Mouse (Mus musculus) gastrocnemius, postnatal 4 days (tissue): ENCODE data around the gene E2f2. TPM values are rescaled to one million over a fixed set of nuclear protein-coding genes. Genes with fewer than 3 reads are reported as not detected.

Source experiments
- DNase-seq, 2 experiments: peaks; one replicate each; pipeline ENCODE4 v3.0.0; 2021 to 2022; ENCODE audit warnings: low spot score in 2 of 2, mixed read lengths in 2 of 2
- total RNA-seq, 2 experiments: library from RNA; stranded (reverse); gene quantifications; 2 replicates each; pipeline ENCODE4 v1.2.3; 2021

E2f2 gene
- total RNA-seq, 2 experiments from 2014 or later = 18.4 to 19.4 TPM

DNA sequence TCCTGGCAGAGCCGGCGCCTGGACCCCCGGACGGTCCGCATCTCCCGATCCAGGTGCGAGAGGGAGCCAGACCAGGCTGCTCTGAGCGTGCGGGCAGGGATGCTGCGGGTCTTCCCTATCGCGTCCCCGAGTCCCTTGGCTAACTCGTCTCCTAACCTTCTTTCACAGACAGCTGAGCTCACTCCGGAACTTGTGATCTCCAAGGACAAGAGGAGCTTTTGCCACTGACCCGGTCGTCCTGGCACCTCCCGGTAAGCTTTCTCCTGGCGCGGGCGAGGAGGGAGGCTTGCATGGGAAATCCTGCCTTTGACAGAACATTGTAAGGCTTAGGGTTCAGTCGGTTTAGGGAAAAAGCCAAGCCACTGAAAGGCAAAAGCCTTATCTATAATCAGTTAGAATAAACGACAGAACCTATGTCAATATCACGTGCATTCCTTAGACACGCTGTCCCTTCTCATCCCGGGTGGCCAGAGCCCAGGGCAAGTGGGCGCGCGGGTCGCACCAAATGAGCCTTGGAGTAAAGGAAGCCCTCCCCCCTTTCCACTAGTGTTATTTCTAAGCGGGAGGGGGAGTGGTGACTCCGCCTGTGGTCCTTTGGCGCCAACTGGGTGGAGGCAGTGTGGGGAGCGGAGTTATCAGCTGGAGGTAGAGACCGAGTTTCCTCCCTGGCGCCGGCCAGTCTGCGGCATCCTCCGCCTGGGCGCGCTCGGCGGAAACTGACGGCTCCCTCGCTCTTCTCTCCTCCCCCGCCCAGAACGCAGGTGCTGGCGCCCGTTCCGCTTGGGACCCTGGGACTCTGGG is 27.9 kb upstream of the E2f2 start:
- DNase-seq = peak in 1 of 2 experiments; percentile 74

DNA sequence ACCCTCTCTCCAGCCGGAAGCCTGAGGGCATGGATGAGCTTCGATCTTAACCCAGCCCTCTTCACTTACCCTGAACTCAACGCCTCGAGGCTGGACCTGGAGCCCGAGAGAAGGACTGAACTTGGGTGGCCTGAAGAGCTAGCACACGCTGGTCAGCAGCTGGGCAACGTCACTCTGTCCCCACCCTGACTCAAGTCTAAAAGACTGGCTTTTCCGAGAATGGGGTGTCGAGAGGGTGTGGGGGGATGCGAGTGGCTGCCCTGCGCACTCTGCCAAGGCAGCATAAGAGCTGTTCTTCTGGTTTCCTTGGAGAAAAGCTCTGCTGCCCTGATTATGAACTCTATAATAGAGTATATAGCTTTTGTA is 27.3 kb upstream of the E2f2 start:
- no peak for DNase-seq

DNA sequence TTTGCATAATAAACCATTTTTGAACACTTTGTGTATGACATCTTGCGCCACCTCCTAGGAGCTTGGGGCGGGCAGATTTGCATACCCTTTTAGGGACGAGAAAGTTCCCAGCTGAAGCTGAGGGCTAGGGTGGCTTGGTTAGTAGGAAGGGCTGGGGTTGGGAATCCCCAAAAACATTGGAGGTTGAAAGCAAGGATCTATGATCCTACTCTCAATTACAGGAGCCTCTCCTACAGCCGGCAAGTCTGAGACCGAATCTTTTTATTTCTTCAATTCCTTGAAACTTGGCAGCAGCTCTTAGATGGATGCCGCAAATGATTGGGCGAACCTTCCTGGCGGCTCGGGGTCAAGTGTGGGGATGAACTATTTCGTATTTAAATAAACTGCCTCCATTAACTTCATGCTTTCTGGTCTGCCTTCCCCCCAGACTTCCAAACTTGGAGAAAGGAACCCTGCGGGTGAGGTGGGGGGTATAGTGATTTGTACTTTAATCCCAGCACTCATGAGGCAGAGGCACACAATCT is 26.8 kb upstream of the E2f2 start:
- no peak for DNase-seq

DNA sequence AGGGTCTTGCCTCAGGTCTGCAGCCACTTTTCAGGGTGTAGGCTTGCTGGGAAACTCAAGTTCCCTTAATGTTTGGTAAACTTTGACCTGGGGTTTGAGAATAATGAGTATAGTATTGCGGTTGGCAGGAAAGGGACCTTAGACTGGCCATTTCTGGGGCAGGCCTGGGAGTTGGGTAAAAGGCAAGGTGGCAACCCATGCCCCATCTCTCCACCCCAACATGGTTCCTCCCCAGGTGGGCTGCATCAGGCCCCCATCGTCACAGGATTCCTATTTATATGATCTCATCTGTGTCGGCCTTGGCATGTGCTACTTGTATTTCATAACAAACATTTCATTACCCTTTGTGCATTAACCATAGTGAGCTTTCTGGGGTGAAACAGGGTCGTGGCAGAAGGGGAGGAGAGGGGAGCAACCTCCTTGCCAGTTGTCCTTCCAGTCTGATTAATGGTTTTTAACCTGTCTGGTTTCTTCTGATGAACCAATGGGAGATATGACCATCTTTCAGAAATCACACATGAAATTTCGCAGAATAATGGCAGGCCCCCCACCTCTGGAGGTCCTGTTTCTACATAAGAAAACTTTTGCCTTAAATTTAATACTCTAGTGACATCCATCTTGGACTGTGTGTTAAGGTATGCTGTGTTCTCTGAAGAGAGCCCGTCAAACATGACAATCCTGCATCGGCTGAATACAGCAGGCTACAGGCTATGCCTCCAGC is 26.0 kb upstream of the E2f2 start:
- DNase-seq = no peak

DNA sequence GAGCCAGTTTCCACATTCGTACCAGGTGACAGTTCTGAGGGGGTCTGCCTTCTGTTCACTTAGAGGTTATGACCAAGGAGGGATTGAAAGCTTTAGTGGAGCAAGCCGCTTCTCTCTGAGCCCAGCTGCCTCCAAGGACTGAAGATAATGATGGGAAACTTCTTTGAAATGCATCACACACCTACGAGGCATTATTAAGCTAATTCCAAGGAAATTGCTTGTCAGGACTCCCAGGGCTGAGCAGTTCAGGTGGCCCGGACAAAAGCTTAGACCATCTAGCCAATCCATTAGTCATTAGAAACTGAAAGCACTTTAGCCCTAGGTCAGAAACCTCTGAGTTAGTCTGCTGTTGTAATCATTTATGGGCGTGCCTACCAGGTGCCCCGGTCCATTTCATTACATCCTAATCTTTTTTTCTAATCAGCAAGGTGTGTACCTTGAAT is 25.5 kb upstream of the E2f2 start:
- DNase-seq = no peak

DNA sequence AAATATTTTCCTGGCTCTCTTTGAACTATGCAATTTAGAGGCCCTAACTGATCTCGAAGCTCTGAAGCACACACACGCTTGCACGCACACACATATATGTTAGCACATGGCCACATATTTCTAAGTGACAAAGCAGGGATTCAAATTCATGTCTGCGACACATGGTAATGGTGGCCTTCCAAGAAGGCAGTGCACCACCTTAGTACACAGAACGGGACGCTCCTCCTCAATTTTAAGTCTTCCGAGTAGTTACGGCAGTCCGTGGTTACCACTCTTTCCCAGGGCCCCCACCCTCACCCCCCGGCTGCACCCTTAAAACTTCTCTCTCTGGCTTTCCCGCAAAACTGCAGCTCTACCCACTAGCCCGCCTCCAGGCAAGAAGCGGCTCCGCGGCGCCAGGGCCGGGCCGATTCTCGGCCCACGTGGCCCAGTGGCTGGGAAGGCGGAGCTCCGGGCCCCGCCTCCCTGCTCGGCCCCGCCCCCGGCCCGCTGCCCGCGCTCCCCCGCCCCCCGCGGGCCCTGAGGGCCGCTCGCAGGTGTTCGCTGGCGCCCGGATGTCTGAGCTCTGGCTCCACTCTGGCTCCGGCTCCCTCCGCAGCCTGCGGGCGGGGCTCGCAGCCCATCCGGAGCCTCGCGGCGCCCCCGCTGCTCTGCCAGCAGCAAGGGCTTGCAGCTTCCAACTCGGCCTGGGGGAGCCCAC is 24.6 kb upstream of the E2f2 start:
- DNase-seq = peak; percentile 85 to 86

DNA sequence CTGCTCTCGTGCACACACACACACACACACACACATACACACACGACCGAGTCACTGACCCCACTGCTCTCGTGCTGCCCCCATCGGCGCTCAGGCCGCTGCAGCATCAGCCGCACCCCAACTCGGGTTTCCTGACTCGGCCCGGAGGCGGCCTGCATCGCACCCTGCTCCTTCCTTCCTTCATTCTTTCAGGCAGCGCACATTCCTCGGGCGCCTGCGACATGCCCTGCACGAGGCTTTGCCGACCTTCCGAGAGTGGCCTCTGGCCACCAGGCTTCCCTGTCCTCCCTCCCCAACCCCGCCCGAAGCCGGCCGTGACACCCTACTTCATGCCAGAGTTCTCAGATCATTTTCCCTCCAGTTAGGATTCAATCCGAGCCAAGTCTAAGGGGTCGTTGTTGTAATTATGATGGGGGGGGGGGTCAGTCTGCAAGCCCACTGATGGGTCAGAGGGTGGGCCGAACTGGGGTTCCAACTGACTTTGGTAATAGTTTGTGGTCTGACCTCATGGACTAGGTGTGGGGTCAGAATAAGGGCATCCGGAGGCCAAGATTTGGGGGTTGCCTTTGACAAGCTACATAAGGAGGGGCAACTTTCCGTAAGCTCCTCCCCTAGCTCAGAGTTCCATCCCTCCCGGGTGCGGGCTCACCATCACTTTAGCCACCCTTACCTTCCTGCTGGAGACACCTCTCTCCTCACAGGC is 23.7 kb upstream of the E2f2 start:
- DNase-seq = peak in 1 of 2 experiments; percentile 65

DNA sequence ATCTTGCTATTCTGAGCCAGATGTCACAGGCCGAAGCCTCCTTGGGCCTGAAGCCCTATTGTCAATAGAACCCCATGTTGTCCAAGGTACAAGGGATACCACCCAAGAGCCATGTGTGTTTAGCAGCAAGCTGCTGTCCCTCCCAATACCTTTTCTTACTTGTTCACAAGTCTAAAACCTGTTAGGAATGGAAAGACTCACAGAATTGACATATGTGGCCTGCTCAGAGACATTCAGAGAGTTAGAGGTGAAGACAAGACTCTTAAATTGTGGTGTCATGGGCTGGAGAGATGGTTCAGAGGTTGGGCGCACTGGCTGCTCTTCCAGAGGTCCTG is 23.2 kb upstream of the E2f2 start:
- no peak for DNase-seq

DNA sequence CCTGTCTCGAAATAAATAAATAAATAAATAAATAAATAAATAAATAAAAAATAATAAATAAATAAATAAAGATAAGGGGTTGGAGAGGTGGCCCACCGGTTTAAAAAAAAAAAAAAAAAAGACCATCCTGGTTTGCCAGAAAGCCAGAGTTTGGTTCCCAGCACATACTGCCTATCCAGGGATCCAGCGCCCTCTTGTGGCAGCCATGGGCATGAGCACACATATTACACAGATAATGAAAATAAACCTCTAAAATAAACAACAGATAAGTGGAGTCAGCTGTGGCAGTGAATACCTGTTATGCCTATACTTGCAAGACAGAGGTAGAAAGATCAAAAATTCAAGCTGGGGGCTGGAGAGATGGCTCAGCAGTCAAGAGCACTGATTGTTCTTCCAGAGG is 22.5 kb upstream of the E2f2 start:
- DNase-seq = peak in 1 of 2 experiments; percentile 59

DNA sequence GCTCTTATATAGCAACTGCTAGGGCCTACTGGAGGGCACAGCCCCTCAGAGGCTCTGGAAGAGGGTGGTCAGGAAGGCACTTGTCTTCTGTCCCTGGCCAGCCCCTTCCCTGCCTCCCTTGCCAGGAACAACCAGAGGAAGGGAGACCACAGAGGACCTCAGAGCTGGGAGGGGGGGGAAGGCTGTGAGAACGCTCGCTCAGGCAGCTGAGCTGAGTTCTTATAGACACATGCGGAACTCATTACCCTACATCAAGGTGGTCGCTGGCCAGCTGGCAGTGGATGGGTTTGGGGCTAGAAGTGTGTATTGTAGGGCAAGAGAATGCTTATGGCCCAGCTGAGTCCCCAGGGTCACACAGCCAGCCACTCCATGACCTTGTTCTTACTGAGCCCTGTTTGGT is 21.6 kb upstream of the E2f2 start:
- DNase-seq = no peak

DNA sequence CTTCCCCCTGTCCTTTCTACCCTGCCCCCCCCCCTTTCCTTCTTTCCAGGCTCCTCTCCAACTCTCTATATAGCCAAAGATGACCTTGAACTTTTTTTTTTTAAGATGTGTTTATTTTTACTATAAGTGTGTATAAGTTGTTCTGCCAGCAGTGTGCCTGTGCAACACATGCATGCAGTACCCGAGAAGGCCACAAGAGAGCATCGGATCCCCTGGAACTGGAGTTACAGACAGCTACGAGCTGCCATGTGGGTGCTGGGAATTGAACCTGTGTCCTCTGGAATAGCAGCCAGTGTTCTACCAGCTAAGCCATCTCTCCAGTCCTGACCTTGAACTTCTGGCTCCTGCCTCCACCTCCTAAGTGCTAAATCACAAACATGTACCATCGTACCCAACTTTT is 19.4 kb upstream of the E2f2 start:
- no peak for DNase-seq

DNA sequence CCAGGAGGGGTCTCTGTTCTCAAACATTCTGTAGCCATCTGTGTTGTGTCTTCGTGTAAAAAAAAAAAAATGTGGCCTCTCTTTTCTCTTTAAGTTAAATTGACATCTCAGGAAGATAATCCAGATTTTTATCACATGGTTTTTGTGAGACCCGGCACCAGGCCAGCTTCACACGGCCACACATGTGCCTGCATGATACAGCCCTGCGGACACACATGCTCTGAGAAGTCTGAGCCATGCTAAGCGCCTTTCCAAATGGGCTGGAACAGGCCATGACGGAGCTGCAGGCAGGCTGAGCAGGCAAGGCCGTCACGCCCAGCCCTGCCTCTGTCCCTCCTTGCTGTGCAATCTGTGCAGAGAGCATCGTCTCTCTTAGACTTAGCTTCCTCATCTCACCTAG is 17.7 kb upstream of the E2f2 start:
- DNase-seq = no peak

DNA sequence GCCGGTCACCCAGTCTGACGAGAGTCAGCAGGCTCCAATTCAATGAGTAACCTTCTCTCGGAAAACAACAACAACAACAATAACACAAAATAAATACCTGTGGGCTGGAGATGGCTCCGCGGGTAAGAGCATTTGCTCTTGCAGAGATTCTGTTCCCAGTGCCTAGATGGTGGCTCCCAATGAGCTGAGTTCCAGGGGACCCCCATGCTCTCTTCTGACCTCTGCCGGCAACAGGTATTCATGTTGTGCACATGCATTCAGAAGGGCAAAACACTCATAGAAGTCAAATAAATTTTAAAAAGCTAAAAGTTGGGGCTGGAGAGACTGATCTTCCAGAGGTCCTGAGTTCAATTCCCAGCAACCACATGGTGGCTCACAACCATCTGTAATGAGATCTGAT is 13.7 kb upstream of the E2f2 start:
- DNase-seq = no peak

DNA sequence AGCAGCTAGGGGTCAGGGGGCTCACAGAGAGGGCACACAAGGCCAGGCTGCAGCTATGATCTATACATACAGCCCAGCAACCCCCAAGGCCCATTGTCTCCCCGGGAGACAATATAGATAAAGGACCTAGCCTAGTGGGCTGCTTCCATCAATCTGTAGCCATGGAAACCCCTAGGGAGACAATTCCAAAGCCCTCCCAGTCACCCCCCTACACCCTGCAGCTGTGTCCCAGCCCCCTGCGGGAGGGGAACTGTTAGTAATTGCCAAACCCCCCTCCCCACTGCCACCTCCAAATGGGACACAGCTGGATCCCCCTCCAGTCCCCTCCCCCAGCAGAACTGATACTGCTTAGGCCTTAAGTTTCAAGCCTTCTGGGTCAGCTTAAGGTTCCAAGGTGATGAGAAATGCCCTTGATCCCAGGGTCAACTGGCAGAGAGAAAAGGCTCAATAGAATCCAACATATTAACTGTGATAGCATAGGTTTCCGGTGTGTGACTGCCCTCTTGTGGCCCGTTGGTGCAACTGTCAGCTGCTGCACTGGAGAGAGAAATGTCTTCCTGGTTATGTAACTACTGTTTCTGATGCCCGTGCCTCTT is 12.3 kb upstream of the E2f2 start:
- DNase-seq = peak in 1 of 2 experiments; percentile 67

DNA sequence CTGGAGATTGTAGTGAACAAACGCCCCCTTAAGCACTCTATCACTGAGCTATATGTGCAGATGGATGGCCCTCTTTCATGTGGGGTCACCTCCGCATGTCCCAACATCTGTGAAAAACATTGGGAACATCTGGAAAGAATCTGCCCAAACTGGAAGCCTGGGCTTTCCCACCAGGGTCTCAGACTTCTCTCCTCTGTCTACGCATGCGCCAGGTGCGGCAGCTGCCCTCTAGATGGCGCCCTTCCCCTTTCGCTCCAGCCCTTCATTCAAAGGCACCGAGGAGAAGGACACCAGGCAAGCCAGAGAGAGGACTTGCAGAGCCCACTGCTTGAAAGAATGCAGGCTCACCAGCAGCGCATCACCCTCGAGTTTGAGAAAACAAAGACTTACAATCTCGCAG is 8.7 kb upstream of the E2f2 start:
- DNase-seq = peak; percentile 88

DNA sequence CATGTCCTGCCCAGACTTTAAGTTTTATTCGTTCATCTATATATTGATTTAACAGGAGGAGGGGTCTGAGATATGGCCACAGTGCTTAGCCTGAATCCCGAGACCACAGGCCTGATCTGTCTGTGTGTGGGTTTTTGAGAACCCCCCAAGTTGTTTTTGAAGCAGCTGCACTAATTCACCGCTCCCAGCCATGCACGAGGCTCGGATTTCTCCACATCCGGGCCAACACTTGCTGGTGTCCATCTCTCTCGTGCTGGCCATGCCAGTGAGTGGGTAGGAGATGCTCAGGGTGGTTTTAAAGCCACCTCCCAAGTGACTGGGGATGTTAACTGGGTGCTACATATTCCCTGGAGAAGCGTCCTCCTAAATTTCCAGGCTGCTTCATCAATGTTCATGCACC is 7.2 kb upstream of the E2f2 start:
- DNase-seq = peak in 1 of 2 experiments; percentile 60

DNA sequence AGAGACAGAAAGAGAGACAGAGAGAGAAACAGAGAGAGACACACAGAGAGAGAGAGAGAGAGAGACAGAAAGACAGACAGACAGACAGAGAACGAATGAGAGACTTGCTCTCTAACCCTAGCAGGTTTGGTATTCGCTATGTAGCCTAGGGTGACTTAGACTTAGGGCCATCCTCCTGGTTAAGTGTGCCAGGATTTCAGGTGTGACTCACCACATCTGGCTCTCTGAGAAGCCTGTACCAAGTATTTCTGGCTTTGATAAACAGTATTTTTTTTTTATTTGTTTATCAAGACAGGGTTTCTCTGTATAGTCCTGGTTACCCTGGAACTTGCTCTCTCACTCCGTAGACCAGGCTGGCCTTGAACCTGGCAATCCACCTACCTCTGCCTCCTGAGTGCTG is 4.5 kb upstream of the E2f2 start:
- no peak for DNase-seq

DNA sequence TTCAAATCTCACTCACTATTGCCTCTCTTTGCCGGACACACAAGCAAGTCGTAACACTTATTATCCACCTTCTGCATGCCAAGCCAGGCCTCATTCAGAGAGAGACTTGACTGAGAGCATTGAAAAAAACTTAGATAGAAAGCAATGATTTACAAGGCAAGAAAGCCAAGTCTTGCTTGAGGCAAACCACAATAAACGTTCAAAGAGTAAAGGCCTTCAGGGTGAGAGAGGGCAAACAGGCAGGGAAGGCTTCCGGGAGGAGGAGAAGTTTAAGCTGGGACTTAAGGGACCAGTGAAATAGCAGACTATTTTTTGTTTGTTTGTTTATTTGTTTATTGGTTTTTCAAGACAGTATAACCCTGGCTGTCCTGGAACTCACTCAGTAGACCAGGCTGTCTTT is 1.8 kb upstream of the E2f2 start:
- no peak for DNase-seq

DNA sequence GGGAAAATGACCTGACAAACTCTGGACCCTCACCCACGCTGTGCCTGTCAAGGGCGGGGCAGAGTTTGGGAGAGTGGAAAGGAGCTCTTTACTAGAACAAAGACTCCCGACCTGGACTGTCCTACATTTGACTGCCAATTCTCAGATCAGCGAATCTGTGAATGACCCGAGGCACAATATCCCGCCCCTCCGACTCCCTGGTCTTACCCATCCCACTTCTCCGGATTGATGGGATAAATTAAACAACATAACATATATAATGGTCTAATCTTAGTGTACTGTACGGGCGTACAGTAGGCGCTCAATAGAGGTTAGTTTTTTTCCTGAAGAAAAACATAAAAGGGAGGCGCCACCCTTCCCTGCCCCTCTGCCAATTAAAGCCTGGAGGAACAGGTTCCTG is 739 bp upstream of the E2f2 start:
- DNase-seq = no peak

DNA sequence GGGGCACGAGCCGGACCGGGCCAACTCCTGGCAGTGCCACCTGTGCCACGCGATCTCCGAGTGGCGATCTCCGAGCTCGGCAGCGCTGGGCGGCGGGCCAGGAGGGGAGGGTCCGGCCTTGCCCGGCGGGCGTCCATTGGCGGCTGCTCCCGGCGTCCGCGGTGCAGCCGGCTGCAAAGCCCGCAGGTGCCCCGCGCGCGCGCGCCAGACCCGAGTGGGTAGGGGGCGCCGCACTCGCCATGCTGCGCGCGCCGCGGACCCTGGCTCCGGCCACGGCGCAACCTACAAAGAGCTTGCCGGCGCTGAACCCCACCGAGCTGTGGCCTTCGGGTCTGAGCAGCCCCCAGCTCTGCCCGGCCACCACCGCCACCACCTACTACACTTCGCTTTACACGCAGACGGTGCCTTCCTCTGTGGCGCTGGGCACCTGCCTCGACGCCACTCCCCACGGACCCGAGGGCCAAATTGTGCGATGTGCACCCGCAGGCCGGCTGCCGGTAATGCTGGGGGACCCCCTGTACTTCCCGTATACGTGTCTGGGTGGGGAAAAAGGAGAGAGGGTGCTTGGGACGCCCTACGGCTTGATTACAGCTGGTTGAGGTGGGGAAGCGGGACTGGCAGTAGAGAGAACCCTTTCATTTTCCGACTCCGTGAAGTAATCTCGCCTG is 482 bp downstream of the E2f2 start:
- DNase-seq = peak; percentile 70 to 83
